Mouse (Mus musculus): ENCODE results near the gene Clcc1.

GRCm38 (mm10) chr3:108639412-108639811 is 14.3 kb upstream of the Clcc1 start:
- TF ChIP-seq POLR2A (IDR thresholded peaks at IDR 0.05; ENCODE audit: borderline replicate concordance, extremely low read depth, insufficient read depth, insufficient read length, poor library complexity, severe bottlenecking) (no peak), CTCF (IDR thresholded peaks at IDR 0.05; ENCODE audit: borderline replicate concordance, extremely low read depth, insufficient read depth, insufficient read length) (peak; percentile 27; the same call in 1 of the 2 replicates)

Data from brain, embryonic 14.5 days (tissue).